Mouse (Mus musculus) embryonic facial prominence, embryonic 12.5 days (tissue): ENCODE measurements at regions not wholly inside any gene's neighbourhood (a gene's known extent, or its start where the extent isn't known, plus 50 kb on each side); places are given as distances from the start of the nearest gene placed in this dataset.

Source experiments
- ATAC-seq: fragments of 200-750 bp; cut with Nextera tagmentation; 2 replicates; pipeline ENCODE4 v1.8.0; 2017; ENCODE audit not compliant: insufficient number of reproducible peaks, insufficient read depth, low FRiP score, low TSS enrichment
- H3K27ac ChIP-seq: fragments of 300-500 bp; sonication (generic); 2 replicates; pipeline ENCODE4 v1.5.1; 2016; ENCODE audit warnings: mild to moderate bottlenecking
- H3K27me3 ChIP-seq: fragments of 300-500 bp; sonication (generic); 2 replicates; pipeline ENCODE4 v1.6.1; 2016; ENCODE audit warnings: mild to moderate bottlenecking, moderate library complexity
- H3K36me3 ChIP-seq: fragments of 300-500 bp; sonication (generic); 2 replicates; pipeline ENCODE4 v1.6.1; 2016; ENCODE audit warnings: mild to moderate bottlenecking
- H3K4me1 ChIP-seq: fragments of 300-500 bp; sonication (generic); 2 replicates; pipeline ENCODE4 v1.6.1; 2016
- H3K4me2 ChIP-seq: fragments of 300-500 bp; sonication (generic); replicated peaks from 2 replicates; pipeline ENCODE4 v1.6.1; 2016; ENCODE audit warnings: mild to moderate bottlenecking, moderate library complexity
- H3K4me3 ChIP-seq: fragments of 300-500 bp; sonication (generic); 2 replicates; pipeline ENCODE4 v1.5.1; 2016; ENCODE audit warnings: mild to moderate bottlenecking
- H3K9ac ChIP-seq: fragments of 300-500 bp; sonication (generic); 2 replicates; pipeline ENCODE4 v1.6.1; 2016; ENCODE audit warnings: mild to moderate bottlenecking, moderate library complexity
- H3K9me3 ChIP-seq: fragments of 300-500 bp; sonication (generic); 2 replicates; pipeline ENCODE4 v1.6.1; 2016; ENCODE audit warnings: mild to moderate bottlenecking, moderate library complexity
- WGBS: fragments of 180-500 bp; shearing (Covaris S2); methylation state at CpG from one replicate; pipeline ENCODE4 v1.1.7; 2016; 5-methylcytosine and 5-hydroxymethylcytosine counted together

DNA sequence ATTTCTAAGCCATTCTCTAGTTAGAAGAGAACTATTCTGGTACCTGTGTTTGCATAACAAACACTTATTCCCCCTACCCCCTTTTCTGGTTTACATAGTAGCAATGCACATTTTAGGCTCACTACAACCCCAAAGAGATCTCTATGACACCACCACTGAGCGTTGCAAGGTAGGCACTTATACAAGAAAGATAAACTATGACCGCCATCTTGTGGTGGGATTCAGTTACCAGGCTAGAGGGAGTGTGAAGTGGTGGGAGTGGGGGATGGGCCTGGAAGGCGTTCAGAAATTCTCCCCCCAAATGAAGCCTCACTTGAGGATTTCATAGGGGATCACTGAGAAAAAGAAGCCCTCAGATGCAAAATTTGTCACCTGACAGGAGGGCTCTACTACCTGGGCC is 64.4 kb upstream of the Fst start:
- no peaks in the 10 kb centered on the region for H3K4me1 ChIP-seq
- H3K36me3 ChIP-seq: no peaks in the 10 kb centered on the region
- no peak for ATAC-seq
- WGBS: 23% methylated on average over 3 of the region's 3 CpGs
- no peak overlapping the region for H3K4me3 ChIP-seq
- no peak overlapping the region for H3K4me2 ChIP-seq
- no peaks in the 10 kb centered on the region for H3K27me3 ChIP-seq
- H3K9ac ChIP-seq: no peak overlapping the region
- H3K27ac ChIP-seq: no peak overlapping the region
- H3K9me3 ChIP-seq: no peaks in the 10 kb centered on the region

DNA sequence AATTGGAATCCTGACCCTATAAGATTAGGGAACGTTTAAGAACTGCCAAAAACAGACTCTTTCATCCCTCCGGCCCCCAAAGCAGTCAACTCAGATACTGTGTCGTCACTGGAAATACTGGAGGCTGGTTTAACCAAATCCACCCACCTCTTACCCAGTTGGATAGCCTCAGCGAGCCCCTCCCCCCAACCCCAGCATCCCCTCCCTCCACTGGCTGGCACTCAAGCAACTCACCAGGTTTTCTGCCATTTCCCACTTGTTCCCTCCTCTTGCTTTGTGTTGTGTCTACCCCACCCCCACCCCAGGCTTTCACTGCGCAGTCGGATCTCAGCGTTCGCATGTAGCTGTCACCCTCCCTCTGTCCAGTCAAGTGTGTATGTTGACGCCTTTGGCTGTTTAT is 68.1 kb upstream of the Fst start:
- Histone ChIP-seq H3K27me3 (no peaks in the 10 kb centered on the region), H3K36me3 (no peaks in the 10 kb centered on the region), H3K9ac (no peak overlapping the region), H3K9me3 (no peaks in the 10 kb centered on the region), H3K4me3 (no peak overlapping the region), H3K4me2 (no peak overlapping the region), H3K27ac (no peak overlapping the region), H3K4me1 (no peaks in the 10 kb centered on the region)
- no peak for ATAC-seq
- WGBS: 39% methylated on average over 9 of the region's 9 CpGs

DNA sequence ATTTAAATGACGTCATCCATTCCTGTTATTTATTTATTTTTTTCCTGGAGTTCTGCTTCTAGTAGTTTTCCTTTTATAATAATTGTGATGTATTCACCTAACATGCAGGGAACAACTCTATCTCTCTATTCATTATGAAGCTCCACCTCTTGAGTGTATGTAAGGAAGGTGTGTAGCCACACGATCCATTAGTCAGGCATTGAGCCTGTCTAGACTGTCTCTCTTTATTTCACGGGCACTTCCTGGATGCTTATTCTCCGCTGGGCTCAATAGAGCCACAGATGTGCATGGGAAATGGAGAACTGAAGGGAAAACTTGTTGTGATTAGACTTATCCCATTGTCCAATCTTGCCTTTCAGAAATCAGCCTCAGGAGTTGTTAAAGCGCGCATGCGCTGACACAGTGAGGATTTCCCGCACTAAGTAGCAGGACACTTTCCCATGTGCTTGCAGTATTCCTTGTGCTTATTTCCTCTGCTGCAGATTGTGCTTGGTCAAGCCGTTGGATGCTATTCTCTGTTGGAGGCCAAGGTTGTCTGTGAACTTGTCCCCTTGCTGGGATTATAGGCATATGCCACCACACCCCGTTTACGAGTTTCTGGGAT is 71.5 kb upstream of the Fst start:
- ATAC-seq: no peak
- Histone ChIP-seq H3K4me1 (no peaks in the 10 kb centered on the region), H3K36me3 (no peaks in the 10 kb centered on the region), H3K9me3 (no peaks in the 10 kb centered on the region), H3K4me3 (no peak overlapping the region), H3K27me3 (no peaks in the 10 kb centered on the region), H3K4me2 (no peak overlapping the region), H3K9ac (no peak overlapping the region), H3K27ac (no peak overlapping the region)
- 85% methylated on average over 11 of the region's 11 CpGs for WGBS

DNA sequence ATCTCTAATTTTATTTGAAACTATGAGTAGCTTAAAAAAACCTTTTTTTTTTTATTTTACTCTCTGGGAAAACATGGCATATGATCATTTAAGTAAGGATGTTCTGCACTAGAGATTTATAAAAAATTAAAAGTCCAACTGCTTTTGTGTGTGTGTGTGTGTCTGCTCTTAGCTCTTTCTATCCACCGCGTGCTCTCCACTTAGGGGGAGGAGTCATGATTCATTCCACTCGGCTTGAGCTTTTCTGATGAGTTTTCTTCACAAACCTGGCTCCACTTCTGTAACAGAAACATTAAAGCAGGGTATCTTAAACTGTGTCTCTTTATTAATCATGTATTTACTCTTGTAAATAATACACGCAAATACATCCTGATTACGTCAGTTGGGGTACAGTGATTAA is 73.0 kb upstream of the Fst start:
- no peak overlapping the region for H3K9ac ChIP-seq
- no peak for ATAC-seq
- no peaks in the 10 kb centered on the region for H3K9me3 ChIP-seq
- no peak overlapping the region for H3K4me2 ChIP-seq
- no peaks in the 10 kb centered on the region for H3K27me3 ChIP-seq
- no peaks in the 10 kb centered on the region for H3K36me3 ChIP-seq
- H3K27ac ChIP-seq: no peak overlapping the region
- 78% methylated on average over 5 of the region's 5 CpGs for WGBS
- H3K4me3 ChIP-seq: no peak overlapping the region
- no peaks in the 10 kb centered on the region for H3K4me1 ChIP-seq

DNA sequence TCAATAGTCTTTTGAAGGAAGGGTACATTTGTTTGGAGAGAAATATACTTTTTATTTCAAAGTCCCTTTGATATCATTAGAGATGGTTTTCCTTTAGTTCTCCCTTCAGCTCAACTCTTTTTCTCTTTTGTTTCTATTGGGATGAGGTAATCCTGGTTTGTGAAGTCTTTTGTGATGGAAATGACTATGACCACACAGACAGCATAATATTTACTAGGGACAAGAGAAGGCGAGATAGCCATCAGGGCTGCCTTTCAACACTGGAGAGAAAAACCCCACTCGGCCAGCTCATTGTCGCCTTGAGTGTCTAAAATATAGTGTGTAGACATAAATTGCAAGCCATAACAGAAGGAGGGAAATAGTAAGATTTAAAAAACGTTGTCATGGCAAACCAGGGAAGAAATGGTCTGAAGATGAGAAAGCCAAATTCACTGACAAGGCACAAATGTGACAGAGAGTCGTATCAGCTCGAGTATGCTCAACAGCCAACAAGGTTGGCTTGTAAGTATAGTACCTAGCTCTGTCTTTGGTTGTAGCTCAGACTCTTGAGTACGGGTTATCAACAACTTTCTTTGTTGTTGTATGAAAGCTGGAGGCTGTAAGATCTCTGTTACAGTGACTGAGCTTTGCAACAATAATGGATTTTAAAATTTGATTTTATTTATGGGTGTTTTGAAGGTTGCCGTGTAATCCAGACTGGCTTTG is 73.8 kb upstream of the Fst start:
- no peak for ATAC-seq
- Histone ChIP-seq H3K36me3 (no peaks in the 10 kb centered on the region), H3K4me3 (no peak overlapping the region), H3K4me2 (no peak overlapping the region), H3K9me3 (no peaks in the 10 kb centered on the region), H3K9ac (no peak overlapping the region), H3K4me1 (no peaks in the 10 kb centered on the region), H3K27ac (no peak overlapping the region), H3K27me3 (no peaks in the 10 kb centered on the region)
- 80% methylated on average over 8 of the region's 8 CpGs for WGBS

DNA sequence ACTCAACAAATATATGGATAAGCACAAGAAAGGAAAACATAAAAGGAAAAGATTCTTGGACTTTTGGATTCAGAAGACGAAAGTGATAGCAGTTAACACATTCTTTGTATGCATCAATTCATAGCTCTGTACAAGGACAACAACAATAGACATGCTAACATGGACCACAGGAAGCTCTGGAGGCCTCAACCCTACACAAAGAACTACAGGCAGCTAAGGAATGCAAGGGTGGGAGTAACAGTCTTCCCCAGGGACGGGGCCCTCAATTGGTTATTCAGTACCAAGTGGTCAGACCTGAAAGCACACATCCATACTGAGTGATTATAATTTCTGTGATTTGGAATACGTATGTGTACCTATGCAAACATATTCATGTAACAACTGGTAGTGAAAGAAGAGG is 75.8 kb upstream of the Fst start:
- Histone ChIP-seq H3K4me3 (no peak overlapping the region), H3K9ac (no peak overlapping the region), H3K27ac (no peak overlapping the region), H3K36me3 (no peaks in the 10 kb centered on the region), H3K27me3 (no peaks in the 10 kb centered on the region), H3K4me1 (no peaks in the 10 kb centered on the region), H3K9me3 (no peaks in the 10 kb centered on the region), H3K4me2 (no peak overlapping the region)
- 59% methylated on average over 3 of the region's 3 CpGs for WGBS
- ATAC-seq: no peak

DNA sequence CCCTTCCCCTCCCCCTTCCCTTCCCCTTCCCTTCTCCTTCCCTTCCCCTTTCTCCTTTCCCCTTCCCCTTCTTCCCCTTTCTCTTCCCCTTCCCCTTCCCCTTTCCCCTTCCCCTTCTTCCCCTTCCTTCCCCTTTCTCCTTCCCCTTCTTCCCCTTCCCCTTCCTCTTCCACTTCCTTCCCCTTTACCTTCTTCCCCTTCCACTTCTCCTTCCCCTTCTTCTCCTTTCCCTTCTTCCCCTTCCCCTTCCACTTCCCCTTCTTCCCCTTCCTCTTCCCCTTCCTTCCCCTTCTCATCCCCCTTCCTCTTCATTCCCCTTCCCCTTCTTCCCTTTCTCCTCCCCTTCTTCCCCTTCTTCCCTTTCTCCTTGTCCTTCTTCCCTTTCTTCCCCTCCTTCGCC is 77.0 kb upstream of the Fst start:
- WGBS: 80% methylated on average over 1 of the region's 1 CpGs
- Histone ChIP-seq H3K9ac (no peak overlapping the region), H3K27me3 (no peaks in the 10 kb centered on the region), H3K4me3 (no peak overlapping the region), H3K36me3 (no peaks in the 10 kb centered on the region), H3K4me2 (no peak overlapping the region), H3K27ac (no peak overlapping the region), H3K9me3 (no peaks in the 10 kb centered on the region), H3K4me1 (no peaks in the 10 kb centered on the region)
- ATAC-seq: no peak

DNA sequence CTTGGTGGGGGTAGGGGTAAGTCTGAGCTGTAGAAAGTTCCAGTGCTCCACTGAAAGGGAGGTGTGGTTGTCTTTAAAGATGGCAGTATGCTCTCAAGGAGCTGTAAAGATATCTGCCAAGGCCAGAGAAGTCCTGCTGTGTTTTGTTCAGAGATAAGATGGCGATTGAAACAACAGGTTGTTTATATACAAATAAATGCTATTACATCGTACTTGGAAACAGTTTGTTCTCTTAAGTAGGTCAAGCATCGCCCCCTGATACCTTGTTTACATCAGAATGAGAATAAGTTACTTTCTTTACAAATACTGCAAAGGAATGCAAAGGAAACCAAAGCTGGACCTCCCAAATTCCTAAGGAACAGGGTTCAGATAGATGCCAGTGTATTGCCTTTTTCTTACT is 113.0 kb upstream of the Fst start:
- no peaks in the 10 kb centered on the region for H3K27me3 ChIP-seq
- H3K4me2 ChIP-seq: no peak overlapping the region
- H3K4me3 ChIP-seq: no peak overlapping the region
- no peaks in the 10 kb centered on the region for H3K4me1 ChIP-seq
- H3K36me3 ChIP-seq: no peaks in the 10 kb centered on the region
- no peaks in the 10 kb centered on the region for H3K9me3 ChIP-seq
- no peak for ATAC-seq
- H3K27ac ChIP-seq: no peak overlapping the region
- WGBS: 79% methylated on average over 3 of the region's 3 CpGs
- no peak overlapping the region for H3K9ac ChIP-seq

DNA sequence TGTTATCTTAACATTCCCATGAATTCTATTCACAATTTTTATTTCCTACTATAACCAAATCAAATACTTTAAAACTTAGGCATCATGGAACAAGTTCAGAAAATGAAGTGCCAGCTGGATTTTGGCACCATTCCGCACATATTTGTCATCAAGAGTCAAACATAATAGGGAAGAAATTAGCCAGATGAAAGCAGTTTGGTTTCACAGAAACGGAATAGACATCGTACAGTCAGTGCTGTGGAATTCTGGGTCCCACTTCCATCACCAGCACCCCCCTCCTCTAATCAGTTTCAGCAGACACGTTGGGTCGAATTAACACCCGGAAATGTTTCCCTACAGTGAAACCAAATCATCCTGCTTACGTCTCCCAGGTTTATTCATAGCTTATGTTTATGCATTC is 125.8 kb upstream of the Fst start:
- no peaks in the 10 kb centered on the region for H3K36me3 ChIP-seq
- H3K4me1 ChIP-seq: no peaks in the 10 kb centered on the region
- peak overlapping the region; percentile 25; the same call in 1 of the 2 replicates for H3K4me2 ChIP-seq
- H3K4me3 ChIP-seq: no peak overlapping the region
- no peak overlapping the region for H3K9ac ChIP-seq
- H3K9me3 ChIP-seq: no peaks in the 10 kb centered on the region
- 35% methylated on average over 7 of the region's 7 CpGs for WGBS
- no peak for ATAC-seq
- no peaks in the 10 kb centered on the region for H3K27me3 ChIP-seq
- H3K27ac ChIP-seq: no peak overlapping the region

DNA sequence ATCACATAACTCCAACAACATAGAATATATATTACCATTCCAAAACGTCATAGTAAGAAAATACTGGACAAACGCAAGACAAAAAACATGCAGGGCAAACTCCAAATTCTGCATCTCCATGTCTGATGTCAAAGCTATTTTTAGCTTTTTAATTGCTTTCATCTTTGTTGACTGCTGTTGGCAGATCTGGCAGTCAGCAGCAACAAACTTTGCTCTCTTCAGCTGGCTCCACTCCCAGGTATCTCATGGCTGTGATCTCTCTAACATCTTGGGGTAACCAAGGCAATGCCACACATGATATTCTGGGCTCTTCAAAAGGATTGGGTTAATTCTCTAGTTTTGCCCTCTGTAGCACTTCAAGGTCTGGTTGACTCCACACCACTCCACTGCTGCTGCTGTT is 128.9 kb upstream of the Fst start:
- H3K4me3 ChIP-seq: no peak overlapping the region
- no peaks in the 10 kb centered on the region for H3K27me3 ChIP-seq
- H3K27ac ChIP-seq: no peak overlapping the region
- no peaks in the 10 kb centered on the region for H3K9me3 ChIP-seq
- no peaks in the 10 kb centered on the region for H3K36me3 ChIP-seq
- WGBS: 87% methylated on average over 2 of the region's 2 CpGs
- ATAC-seq: no peak
- no peak overlapping the region for H3K9ac ChIP-seq
- no peak overlapping the region for H3K4me2 ChIP-seq
- H3K4me1 ChIP-seq: no peaks in the 10 kb centered on the region

DNA sequence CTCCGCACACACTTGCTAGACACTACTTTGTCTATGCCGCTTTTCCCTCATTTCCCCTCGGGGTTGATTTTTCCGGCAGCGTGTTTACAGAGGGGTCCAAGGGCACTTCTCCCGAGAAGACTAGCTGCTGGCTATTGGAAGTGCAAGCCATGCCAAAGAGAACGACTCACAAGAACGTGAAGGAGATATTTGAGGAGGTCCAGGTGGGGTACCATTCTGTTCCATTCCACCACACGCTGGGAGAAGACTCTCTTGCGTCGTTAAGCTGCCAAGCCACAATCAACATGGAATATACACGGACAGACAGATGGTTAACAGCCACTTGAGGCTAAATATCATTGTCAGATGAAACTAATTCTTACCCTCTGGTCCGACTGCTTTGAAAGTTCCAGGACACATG is 144.6 kb upstream of the Fst start:
- no peaks in the 10 kb centered on the region for H3K36me3 ChIP-seq
- 69% methylated on average over 13 of the region's 13 CpGs for WGBS
- H3K9ac ChIP-seq: no peak overlapping the region
- no peak overlapping the region for H3K4me3 ChIP-seq
- H3K4me1 ChIP-seq: no peaks in the 10 kb centered on the region
- H3K27me3 ChIP-seq: no peaks in the 10 kb centered on the region
- no peak for ATAC-seq
- no peak overlapping the region for H3K4me2 ChIP-seq
- no peak overlapping the region for H3K27ac ChIP-seq
- no peaks in the 10 kb centered on the region for H3K9me3 ChIP-seq

DNA sequence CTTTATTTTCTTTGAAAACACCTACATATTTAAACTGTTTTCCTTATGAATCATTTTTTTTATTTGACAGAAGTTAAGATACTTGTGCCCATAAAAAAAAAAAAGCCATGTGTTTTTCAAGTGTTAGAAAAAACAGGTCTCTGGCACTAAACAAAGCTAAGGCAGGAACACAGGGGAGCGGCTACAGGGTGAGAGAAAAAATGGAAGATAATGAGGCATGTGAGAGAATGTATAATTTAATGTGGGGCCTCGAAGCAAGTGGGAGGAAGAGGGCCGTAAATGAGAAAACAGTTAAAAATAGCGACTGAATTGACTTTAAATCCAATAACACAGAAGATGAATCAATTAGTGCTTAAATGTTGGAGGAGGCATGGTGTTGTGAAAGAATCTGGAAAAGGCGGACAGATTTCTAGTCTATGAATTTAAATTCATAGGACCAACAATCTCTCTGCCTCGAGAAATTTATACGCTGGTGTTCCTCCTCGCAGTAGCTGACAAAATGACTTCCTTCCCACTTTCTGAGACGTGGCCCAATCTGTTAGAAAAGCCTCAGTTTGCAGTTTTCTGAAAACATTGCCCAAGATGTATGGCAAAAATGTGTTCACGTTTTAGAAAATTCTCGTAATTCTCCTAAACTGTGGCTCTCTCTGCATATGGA is 145.4 kb upstream of the Fst start:
- 88% methylated on average over 11 of the region's 11 CpGs for WGBS
- H3K27me3 ChIP-seq: no peaks in the 10 kb centered on the region
- no peak overlapping the region for H3K4me3 ChIP-seq
- no peaks in the 10 kb centered on the region for H3K9me3 ChIP-seq
- no peak overlapping the region for H3K4me2 ChIP-seq
- H3K36me3 ChIP-seq: no peaks in the 10 kb centered on the region
- no peak overlapping the region for H3K27ac ChIP-seq
- no peak for ATAC-seq
- H3K4me1 ChIP-seq: no peaks in the 10 kb centered on the region
- H3K9ac ChIP-seq: no peak overlapping the region
